Mouse (Mus musculus): ENCODE measurements around the gene Vcp. TPM values are rescaled to one million over a fixed set of nuclear protein-coding genes. Genes with fewer than 3 reads are reported as not detected.
"Not testable (repeated sequence)": the region's sequence is repeated elsewhere in the genome, so short reads cannot be mapped to it uniquely, and the experiment has no call there.

Vcp gene
- total RNA-seq, 2 experiments from 2014 or later: 191 to 201 TPM

- DNase-seq (ENCODE audit: extremely low spot score in 1 of 2, low spot score in 1 of 2): not testable (repeated sequence)
Observed at GRCm38 (mm10) chr4:42980467-42980866, 19.8 kb downstream of the Vcp start.

DNA sequence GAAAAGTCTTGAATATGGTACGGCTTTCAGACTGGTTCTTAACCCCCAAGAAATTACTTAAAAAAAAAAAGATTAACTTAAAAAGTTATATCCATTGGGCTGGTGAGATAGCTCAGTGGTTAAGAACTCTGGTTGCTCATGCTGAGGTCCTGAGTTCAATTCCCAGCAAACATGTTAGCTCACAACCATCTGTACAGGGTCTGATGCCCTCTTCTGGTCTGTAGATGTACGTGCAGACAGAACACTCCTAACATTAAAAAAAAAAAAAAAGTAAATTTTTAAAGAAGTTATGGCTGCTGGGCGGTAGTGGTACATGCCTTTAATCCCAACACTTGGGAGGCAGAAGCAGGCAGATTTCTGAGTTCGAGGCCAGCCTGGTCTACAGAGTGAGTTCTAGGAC, 22.2 kb downstream of the Vcp start:
- DNase-seq (ENCODE audit: extremely low spot score in 1 of 2, low spot score in 1 of 2): no peak

DNA sequence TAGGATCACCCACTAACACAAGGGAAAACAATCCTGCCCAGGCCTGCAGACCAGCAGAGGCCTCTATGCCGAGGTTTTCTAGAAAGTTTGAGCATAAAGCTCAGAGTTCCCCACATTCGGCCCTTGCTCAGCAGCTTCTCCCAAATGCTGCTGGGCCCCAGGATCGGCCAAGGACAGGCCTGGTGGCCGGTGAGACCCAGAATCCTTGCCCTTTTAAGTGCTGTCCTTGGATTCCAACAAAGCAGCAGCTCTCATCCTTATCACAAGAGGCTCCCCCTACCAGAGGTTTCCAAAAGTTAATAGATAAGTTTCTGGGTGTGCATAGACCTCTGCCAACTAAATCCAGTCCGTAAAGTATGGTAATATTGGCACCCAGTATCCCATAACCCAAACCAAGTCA, 26.4 kb downstream of the Vcp start:
- DNase-seq (ENCODE audit: extremely low spot score in 1 of 2, low spot score in 1 of 2): no peak

- no peak for DNase-seq (ENCODE audit: extremely low spot score in 1 of 2, low spot score in 1 of 2)
Observed at GRCm38 (mm10) chr4:42972952-42973351, 27.4 kb downstream of the Vcp start.

DNA sequence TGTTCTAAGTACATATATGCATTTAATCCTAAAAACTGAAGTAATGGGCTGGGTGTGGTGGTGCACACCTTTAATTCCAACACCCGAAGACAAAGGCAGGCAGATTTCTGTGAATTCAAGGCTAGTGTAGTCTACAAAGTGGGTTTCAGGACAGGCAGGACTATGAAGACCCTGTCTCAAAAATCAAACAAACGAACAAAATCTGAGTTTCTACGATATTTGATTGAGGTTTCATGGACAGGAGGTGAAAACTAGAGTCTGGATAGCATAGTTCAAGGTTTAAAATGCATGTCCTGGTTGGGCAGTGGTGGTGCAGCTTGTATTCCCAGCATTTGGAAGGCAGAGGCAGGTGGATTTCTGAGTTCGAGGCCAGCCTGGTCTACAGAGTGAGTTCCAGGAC, 31.0 kb downstream of the Vcp start, which contains the start of gene 1700022I11Rik:
TSS of gene 1700022I11Rik (plus strand) at position 301 of the 400 bp plus-strand sequence.
- DNase-seq (ENCODE audit: extremely low spot score in 1 of 2, low spot score in 1 of 2): no peak

DNA sequence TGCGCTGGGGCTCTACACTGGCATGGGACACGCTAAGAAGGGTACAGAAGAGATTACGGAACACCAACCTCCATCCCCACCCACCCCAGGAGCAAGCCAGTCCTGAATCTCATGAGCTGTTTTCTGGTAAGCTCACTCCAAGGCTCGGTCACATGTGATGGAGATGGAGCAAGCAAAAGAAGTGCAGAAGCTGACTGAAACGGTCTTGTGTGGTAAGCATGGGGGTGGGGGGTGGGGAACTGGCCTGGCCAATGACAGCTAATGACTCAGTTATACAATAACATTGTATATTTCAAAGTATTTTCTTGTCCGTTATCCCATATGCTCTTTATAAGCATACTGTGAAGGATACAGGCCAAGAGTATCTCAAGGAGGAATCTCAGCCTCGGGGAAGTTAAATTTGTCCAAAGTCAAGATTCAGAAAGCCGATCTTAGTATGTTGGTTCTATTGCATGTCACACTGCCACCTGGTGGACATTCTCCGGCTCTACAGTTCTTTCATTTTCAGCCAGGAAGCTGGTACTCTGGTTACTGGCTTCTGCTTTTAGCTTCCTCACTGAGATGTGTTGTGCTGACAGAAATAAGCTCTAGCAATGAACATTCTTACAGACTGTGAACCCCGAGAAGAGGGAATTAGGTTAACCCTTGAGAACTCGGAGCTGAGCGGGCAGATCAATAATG, 35.1 kb downstream of the Vcp start:
- DNase-seq (ENCODE audit: extremely low spot score in 1 of 2, low spot score in 1 of 2): no peak

GRCm38 (mm10) chr4:42963480-42963879, 36.8 kb downstream of the Vcp start:
- DNase-seq (ENCODE audit: extremely low spot score in 1 of 2, low spot score in 1 of 2): no peak

- peak in 1 of 2 experiments; percentile 73 for DNase-seq (ENCODE audit: extremely low spot score in 1 of 2, low spot score in 1 of 2)
Observed at GRCm38 (mm10) chr4:42961592-42961991, 38.7 kb downstream of the Vcp start.

DNA sequence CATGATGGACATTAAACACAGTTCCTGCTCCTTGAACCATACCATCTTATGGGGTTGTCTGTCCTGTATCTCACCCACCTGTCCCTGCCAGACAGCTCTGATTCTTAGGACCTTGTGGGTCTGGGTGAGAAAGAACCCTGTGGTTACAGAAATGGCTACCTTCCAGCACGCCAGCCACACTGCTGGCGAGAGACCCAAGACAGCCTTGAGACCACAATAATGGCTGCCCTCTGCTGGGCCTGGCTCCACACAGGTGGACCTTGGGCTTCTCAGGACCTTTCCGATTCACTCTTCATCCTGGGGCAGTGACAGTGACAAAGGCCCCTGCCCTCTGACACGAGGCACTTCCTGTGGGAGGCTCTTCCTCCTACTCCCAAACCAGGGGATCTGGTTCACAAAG, 40.9 kb downstream of the Vcp start:
- no peak for DNase-seq (ENCODE audit: extremely low spot score in 1 of 2, low spot score in 1 of 2)

GRCm38 (mm10) chr4:42958942-42959341, 41.4 kb downstream of the Vcp start:
- DNase-seq (ENCODE audit: extremely low spot score in 1 of 2, low spot score in 1 of 2): no peak

DNA sequence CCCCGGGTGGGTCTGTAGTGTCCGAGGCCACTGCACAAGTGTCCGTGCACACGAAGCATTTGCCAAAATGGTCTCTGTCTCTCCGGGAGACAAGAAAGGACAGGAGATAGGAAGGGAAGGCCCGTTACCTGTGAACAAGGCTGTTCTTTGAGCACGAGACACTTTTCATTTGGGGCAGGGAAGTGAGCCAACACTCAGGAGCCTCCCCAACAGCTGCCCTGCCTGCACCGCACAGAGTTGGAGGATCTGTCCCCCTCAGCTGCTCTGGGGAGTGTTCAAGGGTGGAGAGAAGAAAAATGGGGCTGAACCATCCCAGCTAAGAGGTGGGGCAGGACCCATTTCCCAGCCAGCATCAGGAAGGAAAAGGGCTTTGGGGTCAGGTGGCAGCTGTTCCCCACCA, 42.3 kb downstream of the Vcp start:
- DNase-seq (ENCODE audit: extremely low spot score in 1 of 2, low spot score in 1 of 2): no peak

DNA sequence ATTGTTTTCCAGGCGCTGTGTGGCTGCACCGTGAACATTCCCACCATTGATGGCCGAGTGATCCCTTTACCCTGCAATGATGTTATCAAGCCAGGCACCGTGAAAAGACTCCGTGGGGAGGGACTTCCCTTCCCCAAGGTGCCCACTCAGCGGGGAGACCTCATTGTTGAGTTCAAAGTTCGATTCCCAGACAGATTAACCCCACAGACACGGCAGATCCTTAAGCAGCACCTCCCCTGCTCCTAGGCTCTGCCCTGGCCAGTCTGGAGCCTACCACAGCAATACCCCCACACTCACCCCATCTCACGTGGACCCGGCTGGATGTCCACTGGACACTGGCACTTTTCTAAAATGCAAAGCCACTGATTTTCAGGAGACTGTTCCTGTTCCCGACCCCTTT, 43.0 kb downstream of the Vcp start:
- no peak for DNase-seq (ENCODE audit: extremely low spot score in 1 of 2, low spot score in 1 of 2)

DNA sequence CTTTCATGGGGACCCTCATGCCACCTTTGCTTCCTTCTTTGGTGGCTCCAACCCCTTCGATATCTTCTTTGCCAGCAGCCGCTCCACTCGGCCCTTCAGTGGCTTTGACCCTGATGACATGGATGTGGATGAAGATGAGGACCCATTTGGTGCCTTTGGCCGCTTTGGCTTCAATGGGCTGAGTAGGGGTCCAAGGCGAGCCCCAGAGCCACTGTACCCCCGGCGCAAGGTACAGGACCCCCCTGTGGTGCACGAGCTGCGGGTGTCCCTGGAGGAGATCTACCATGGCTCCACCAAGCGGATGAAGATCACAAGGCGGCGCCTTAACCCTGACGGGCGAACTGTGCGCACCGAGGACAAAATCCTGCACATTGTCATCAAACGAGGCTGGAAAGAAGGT, 43.7 kb downstream of the Vcp start:
- no peak for DNase-seq (ENCODE audit: extremely low spot score in 1 of 2, low spot score in 1 of 2)

DNA sequence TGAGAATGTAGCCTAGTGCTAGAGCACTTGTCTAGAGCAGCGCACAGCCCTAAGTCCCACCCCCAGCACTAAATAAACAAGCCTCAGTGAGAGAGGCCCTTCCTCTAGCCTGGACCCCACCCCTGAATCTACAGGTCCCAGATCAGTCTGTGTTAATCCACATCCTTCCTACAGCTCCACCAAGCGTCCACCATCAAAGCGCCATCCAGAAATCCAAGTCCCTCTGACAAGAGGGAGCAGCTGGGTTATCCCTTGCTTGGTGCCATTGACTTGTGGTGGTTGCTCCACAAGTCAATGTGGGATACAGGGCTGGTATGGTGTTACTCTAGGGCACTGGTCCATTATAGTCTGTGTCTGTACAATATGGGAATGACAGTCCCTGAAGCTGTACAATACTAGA, 45.1 kb downstream of the Vcp start:
- DNase-seq (ENCODE audit: extremely low spot score in 1 of 2, low spot score in 1 of 2): no peak

- peak; percentile 77 to 90 for DNase-seq (ENCODE audit: extremely low spot score in 1 of 2, low spot score in 1 of 2)
Observed at GRCm38 (mm10) chr4:42954297-42954696, 46.0 kb downstream of the Vcp start.

DNA sequence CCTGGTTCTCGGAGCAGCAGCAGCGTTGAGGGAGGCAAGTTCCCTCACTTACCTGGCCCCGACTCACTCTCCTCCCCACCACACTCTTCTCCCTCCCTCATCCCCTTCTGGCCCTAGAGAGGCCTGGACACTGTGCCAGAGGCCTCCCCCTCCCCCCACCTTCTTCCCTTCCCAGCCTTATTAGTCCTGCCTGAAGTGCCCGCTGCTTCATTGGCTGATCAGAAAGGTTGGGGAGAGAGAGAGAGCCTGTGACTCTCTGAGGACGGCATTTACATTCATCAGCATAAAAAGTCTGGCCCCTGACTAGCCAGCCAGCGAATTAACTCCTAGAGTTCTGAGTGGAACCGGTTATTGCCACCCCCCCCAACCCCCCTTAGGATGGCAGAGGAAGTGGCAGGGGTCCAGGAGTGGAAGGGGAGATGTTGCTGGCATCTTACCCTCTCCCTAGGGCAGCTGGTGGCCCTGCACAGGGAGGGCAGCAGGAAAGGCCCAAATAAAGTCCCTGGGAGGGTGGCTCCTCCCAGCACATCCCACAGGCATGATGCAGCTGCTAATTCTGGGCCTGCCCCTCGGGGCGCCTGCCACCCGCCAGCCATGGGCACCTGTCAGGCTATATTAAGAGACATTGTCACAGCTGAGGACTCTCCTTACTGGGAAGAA, 46.7 kb downstream of the Vcp start:
- peak in 1 of 2 experiments; percentile 46 for DNase-seq (ENCODE audit: extremely low spot score in 1 of 2, low spot score in 1 of 2)

DNA sequence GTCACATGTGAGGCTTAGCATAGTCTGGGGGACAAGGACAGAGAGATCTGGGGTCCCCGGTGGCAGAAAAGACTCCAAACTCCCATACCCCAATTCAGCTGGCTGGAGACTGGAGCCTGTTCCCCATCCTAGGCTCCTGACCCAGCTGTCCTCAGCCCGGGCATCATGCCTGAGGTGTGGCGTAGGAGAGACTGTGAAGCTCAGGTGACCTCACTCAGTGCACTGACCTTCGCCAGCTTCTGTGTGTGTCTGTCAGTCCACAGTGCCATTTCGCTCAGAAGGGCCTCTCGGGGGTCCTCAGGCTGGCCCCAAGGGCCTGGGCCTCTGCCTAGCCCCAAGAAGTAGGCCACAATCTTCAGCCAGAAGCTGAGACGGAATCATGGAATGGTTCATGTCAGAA, 47.7 kb downstream of the Vcp start:
- no peak for DNase-seq (ENCODE audit: extremely low spot score in 1 of 2, low spot score in 1 of 2)

DNA sequence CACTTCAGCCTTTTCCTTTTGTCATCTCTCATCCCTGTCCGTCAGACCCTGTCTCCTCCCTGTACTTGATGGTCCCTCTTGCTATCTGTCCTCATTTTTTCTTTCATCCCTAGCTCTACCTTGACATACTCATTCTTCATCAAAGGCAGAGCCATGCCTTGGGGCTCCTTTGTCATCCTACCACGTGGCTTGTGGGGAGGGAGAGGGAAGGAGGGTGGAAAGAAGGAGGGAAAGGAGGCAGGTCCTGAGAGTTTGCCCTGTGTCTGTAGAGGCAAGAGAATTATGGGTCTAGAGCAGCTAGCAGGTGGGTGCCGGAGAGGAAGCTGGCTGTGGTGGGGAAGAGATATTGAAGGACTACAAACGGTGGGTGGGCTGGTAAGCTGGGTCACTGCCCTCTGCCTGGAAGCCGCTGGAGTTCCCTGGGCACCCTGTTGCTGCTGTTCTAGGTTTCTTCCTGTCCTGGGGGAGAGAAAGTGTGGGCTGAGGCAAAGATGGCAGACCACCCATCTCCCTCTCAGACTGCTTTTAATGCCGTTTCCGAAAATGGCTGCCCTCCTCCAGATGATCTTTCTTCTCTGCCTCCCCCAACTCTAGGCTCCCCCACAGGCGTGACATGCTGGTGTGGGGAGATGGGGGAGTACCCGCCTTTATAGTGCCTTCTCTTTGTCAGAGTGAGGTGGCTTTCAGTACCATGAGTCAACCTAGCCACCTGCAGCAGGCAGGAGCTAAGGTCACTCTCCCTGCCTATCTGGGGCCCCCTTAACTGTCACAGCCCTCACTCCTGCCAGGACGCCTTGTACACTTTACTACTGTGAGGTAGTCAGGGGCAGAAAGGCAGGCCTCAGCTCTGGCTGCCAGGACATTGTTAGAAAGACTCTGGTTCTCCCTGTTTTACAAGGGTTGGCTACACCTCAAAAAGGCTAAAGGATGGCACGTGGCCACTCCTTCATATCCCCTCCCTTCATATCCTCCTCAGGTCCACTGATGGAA, 48.8 kb downstream of the Vcp start:
- no peak for DNase-seq (ENCODE audit: extremely low spot score in 1 of 2, low spot score in 1 of 2)

DNA sequence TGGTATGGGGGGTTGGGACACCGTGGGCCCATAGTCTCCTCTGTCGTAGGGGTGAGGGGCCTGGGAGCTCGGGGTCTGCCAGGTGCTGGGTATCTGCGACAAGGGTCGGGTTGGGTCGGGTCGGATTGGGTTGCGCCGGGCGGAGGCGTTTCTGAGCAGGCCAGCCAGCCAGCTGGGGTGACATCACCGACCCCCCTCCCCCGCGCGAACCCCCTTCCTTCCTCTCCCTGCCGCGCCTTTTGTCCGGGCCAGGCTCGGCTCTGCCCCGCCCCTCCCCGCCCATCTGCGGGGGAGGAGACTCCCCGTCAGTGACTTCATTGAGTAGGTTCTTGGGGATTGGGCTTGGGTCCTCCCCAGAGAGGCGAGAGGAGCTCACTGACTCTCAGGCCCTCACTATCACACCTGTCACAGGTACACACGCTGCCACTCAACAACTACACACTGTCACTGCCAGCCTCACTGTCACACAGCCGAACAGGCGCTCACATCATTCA, 50.2 kb downstream of the Vcp start:
- DNase-seq (ENCODE audit: extremely low spot score in 1 of 2, low spot score in 1 of 2): peak; percentile 69 to 77

- DNase-seq (ENCODE audit: extremely low spot score in 1 of 2, low spot score in 1 of 2): peak; percentile 95 to 99
Observed at GRCm38 (mm10) chr4:42949676-42950051, 50.6 kb downstream of the Vcp start, which contains the start of gene Dnajb5. TSS of gene Dnajb5 (plus strand) at chr4:42949814.
